Mouse (Mus musculus): ENCODE results near the gene Defb28. TPM values are rescaled to one million over a fixed set of nuclear protein-coding genes. Genes with fewer than 3 reads are reported as not detected.
A peak's percentile ranks its signal among the peaks of the same experiment; 100 is the strongest.

The Defb28 gene
- polyA plus RNA-seq, 1 experiment from 2014 or later = not detected

GRCm38 (mm10) chr2:152543478-152543877 is 25.4 kb downstream of the Defb28 start:
- DNase-seq (ENCODE audit: low spot score) = no peak
- H3K4me2 ChIP-seq (ENCODE audit: low read length) = no peak overlapping the region
- WGBS = 76% methylated on average over 4 of the region's 4 CpGs
- H3K36me3 ChIP-seq (ENCODE audit: control insufficient read depth, insufficient read depth, low read length) = no peaks in the 10 kb centered on the region
- H3K27me3 ChIP-seq (replicated peaks; ENCODE audit: control insufficient read depth, insufficient read depth, low read length) = no peaks in the 10 kb centered on the region
- H3K27ac ChIP-seq (ENCODE audit: low read depth, low read length) = no peak overlapping the region
- H3K9ac ChIP-seq (ENCODE audit: low read length) = no peak overlapping the region
- no peak for ATAC-seq
- no peak overlapping the region for H3K4me3 ChIP-seq (ENCODE audit: low read depth, low read length)
- no peaks in the 10 kb centered on the region for H3K9me3 ChIP-seq (replicated peaks; ENCODE audit: control insufficient read depth, low read length)
- H3K4me1 ChIP-seq (ENCODE audit: control insufficient read depth, insufficient read depth, low read length) = no peaks in the 10 kb centered on the region

- no peak overlapping the region for H3K4me3 ChIP-seq (ENCODE audit: low read depth, low read length)
- ATAC-seq (peak; percentile 66), DNase-seq (ENCODE audit: low spot score) (peak; percentile 84)
- H3K4me1 ChIP-seq (ENCODE audit: control insufficient read depth, insufficient read depth, low read length) = no peaks in the 10 kb centered on the region
- no peak overlapping the region for H3K27ac ChIP-seq (ENCODE audit: low read depth, low read length)
- no peaks in the 10 kb centered on the region for H3K9me3 ChIP-seq (replicated peaks; ENCODE audit: control insufficient read depth, low read length)
- H3K9ac ChIP-seq (ENCODE audit: low read length) = no peak overlapping the region
- no peak overlapping the region for H3K4me2 ChIP-seq (ENCODE audit: low read length)
- H3K27me3 ChIP-seq (replicated peaks; ENCODE audit: control insufficient read depth, insufficient read depth, low read length) = no peaks in the 10 kb centered on the region
- WGBS = 25% methylated on average over 4 of the region's 4 CpGs
- H3K36me3 ChIP-seq (ENCODE audit: control insufficient read depth, insufficient read depth, low read length) = no peaks in the 10 kb centered on the region
Measured at GRCm38 (mm10) chr2:152544691-152545090, 26.6 kb downstream of the Defb28 start.

- H3K9me3 ChIP-seq (replicated peaks; ENCODE audit: control insufficient read depth, low read length) = no peaks in the 10 kb centered on the region
- H3K4me3 ChIP-seq (ENCODE audit: low read depth, low read length) = no peak overlapping the region
- 89% methylated on average over 5 of the region's 5 CpGs for WGBS
- ATAC-seq = no peak
- no peaks in the 10 kb centered on the region for H3K36me3 ChIP-seq (ENCODE audit: control insufficient read depth, insufficient read depth, low read length)
- no peaks in the 10 kb centered on the region for H3K4me1 ChIP-seq (ENCODE audit: control insufficient read depth, insufficient read depth, low read length)
- H3K27ac ChIP-seq (ENCODE audit: low read depth, low read length) = no peak overlapping the region
- no peak overlapping the region for H3K4me2 ChIP-seq (ENCODE audit: low read length)
- no peak overlapping the region for H3K9ac ChIP-seq (ENCODE audit: low read length)
- H3K27me3 ChIP-seq (replicated peaks; ENCODE audit: control insufficient read depth, insufficient read depth, low read length) = no peaks in the 10 kb centered on the region
- no peak for DNase-seq (ENCODE audit: low spot score)
Measured at GRCm38 (mm10) chr2:152548124-152548523, 30.1 kb downstream of the Defb28 start.

GRCm38 (mm10) chr2:152553774-152554423 is 35.8 kb downstream of the Defb28 start:
- H3K36me3 ChIP-seq (ENCODE audit: control insufficient read depth, insufficient read depth, low read length) = no peaks in the 10 kb centered on the region
- peak overlapping the region; percentile 32 for H3K4me2 ChIP-seq (ENCODE audit: low read length)
- no peak overlapping the region for H3K27ac ChIP-seq (ENCODE audit: low read depth, low read length)
- H3K9ac ChIP-seq (ENCODE audit: low read length) = peak overlapping the region; percentile 42
- DNase-seq (ENCODE audit: low spot score) (peak; percentile 79), ATAC-seq (peak; percentile 60; the same call in 1 of the 2 replicates)
- no peaks in the 10 kb centered on the region for H3K4me1 ChIP-seq (ENCODE audit: control insufficient read depth, insufficient read depth, low read length)
- 12% methylated on average over 16 of the region's 16 CpGs for WGBS
- no peaks in the 10 kb centered on the region for H3K27me3 ChIP-seq (replicated peaks; ENCODE audit: control insufficient read depth, insufficient read depth, low read length)
- H3K4me3 ChIP-seq (ENCODE audit: low read depth, low read length) = no peak overlapping the region
- no peaks in the 10 kb centered on the region for H3K9me3 ChIP-seq (replicated peaks; ENCODE audit: control insufficient read depth, low read length)

GRCm38 (mm10) chr2:152556655-152557054 is 38.6 kb downstream of the Defb28 start:
- no peaks in the 10 kb centered on the region for H3K36me3 ChIP-seq (ENCODE audit: control insufficient read depth, insufficient read depth, low read length)
- no peaks in the 10 kb centered on the region for H3K9me3 ChIP-seq (replicated peaks; ENCODE audit: control insufficient read depth, low read length)
- ATAC-seq (no peak), DNase-seq (ENCODE audit: low spot score) (no peak)
- no peak overlapping the region for H3K4me2 ChIP-seq (ENCODE audit: low read length)
- H3K27ac ChIP-seq (ENCODE audit: low read depth, low read length) = no peak overlapping the region
- H3K27me3 ChIP-seq (replicated peaks; ENCODE audit: control insufficient read depth, insufficient read depth, low read length) = no peaks in the 10 kb centered on the region
- H3K9ac ChIP-seq (ENCODE audit: low read length) = no peak overlapping the region
- H3K4me1 ChIP-seq (ENCODE audit: control insufficient read depth, insufficient read depth, low read length) = no peaks in the 10 kb centered on the region
- H3K4me3 ChIP-seq (ENCODE audit: low read depth, low read length) = no peak overlapping the region
- 88% methylated on average over 7 of the region's 7 CpGs for whole genome bisulfite sequencing

GRCm38 (mm10) chr2:152569038-152569437 is 51.0 kb downstream of the Defb28 start, which contains the start of gene Gm17416:
TSS of gene Gm17416 (plus strand) at chr2:152569338.
- no peaks in the 10 kb centered on the region for H3K36me3 ChIP-seq (ENCODE audit: control insufficient read depth, insufficient read depth, low read length)
- 77% methylated on average over 5 of the region's 5 CpGs for WGBS
- no peak within 1 kb of the TSS for H3K27ac ChIP-seq (ENCODE audit: low read depth, low read length)
- DNase-seq (ENCODE audit: low spot score) (no peak), ATAC-seq (no peak)
- no peak within 1 kb of the TSS for H3K9ac ChIP-seq (ENCODE audit: low read length)
- no peaks in the 10 kb centered on the region for H3K27me3 ChIP-seq (replicated peaks; ENCODE audit: control insufficient read depth, insufficient read depth, low read length)
- no peaks in the 10 kb centered on the region for H3K4me1 ChIP-seq (ENCODE audit: control insufficient read depth, insufficient read depth, low read length)
- no peak within 1 kb of the TSS for H3K4me3 ChIP-seq (ENCODE audit: low read depth, low read length)
- no peak within 1 kb of the TSS for H3K4me2 ChIP-seq (ENCODE audit: low read length)
- H3K9me3 ChIP-seq (replicated peaks; ENCODE audit: control insufficient read depth, low read length) = no peaks in the 10 kb centered on the region

- no peak for ATAC-seq
- H3K4me2 ChIP-seq (ENCODE audit: low read length) = no peak overlapping the region
- H3K36me3 ChIP-seq (ENCODE audit: control insufficient read depth, insufficient read depth, low read length) = no peaks in the 10 kb centered on the region
- WGBS = 79% methylated on average over 4 of the region's 4 CpGs
- no peak overlapping the region for H3K4me3 ChIP-seq (ENCODE audit: low read depth, low read length)
- no peaks in the 10 kb centered on the region for H3K9me3 ChIP-seq (replicated peaks; ENCODE audit: control insufficient read depth, low read length)
- no peaks in the 10 kb centered on the region for H3K4me1 ChIP-seq (ENCODE audit: control insufficient read depth, insufficient read depth, low read length)
- DNase-seq (ENCODE audit: low spot score) = no peak
- H3K9ac ChIP-seq (ENCODE audit: low read length) = no peak overlapping the region
- no peaks in the 10 kb centered on the region for H3K27me3 ChIP-seq (replicated peaks; ENCODE audit: control insufficient read depth, insufficient read depth, low read length)
- H3K27ac ChIP-seq (ENCODE audit: low read depth, low read length) = no peak overlapping the region
Measured at GRCm38 (mm10) chr2:152569881-152570280, 51.8 kb downstream of the Defb28 start.

- no peak overlapping the region for H3K4me2 ChIP-seq (ENCODE audit: low read length)
- DNase-seq (ENCODE audit: low spot score) (no peak), ATAC-seq (no peak)
- H3K9ac ChIP-seq (ENCODE audit: low read length) = no peak overlapping the region
- no peaks in the 10 kb centered on the region for H3K36me3 ChIP-seq (ENCODE audit: control insufficient read depth, insufficient read depth, low read length)
- no peak overlapping the region for H3K27ac ChIP-seq (ENCODE audit: low read depth, low read length)
- H3K4me3 ChIP-seq (ENCODE audit: low read depth, low read length) = no peak overlapping the region
- no peaks in the 10 kb centered on the region for H3K27me3 ChIP-seq (replicated peaks; ENCODE audit: control insufficient read depth, insufficient read depth, low read length)
- WGBS = 86% methylated on average over 6 of the region's 6 CpGs
- H3K9me3 ChIP-seq (replicated peaks; ENCODE audit: control insufficient read depth, low read length) = no peaks in the 10 kb centered on the region
- no peaks in the 10 kb centered on the region for H3K4me1 ChIP-seq (ENCODE audit: control insufficient read depth, insufficient read depth, low read length)
Measured at GRCm38 (mm10) chr2:152570313-152570712, 52.3 kb downstream of the Defb28 start.
